Mouse (Mus musculus) bone marrow macrophage, adult 2 months (primary cell): ENCODE results near the gene Slc15a4.

ENCODE experiments used
- CTCF ChIP-seq: IDR thresholded peaks from 2 replicates; pipeline ENCODE4 v1.5.1; 2012; ENCODE audit warnings: low read depth, mild to moderate bottlenecking, low read length, moderate library complexity
- POLR2A ChIP-seq: IDR thresholded peaks from 2 replicates; pipeline ENCODE4 v1.6.1; 2012; ENCODE audit warnings: mild to moderate bottlenecking, low read depth, low read length, borderline replicate concordance

- no peak for TF ChIP-seq CTCF
- TF ChIP-seq POLR2A: no peak
Observed at GRCm38 (mm10) chr5:127639635-127640034, 6.9 kb upstream of the Slc15a4 start.
